Mouse (Mus musculus) embryo, embryonic 9.5 days (tissue): Measurements from ENCODE around the gene Ano6.

Experiments used
- DNase-seq: peaks from one replicate; pipeline ENCODE4 v3.0.0-alpha.2; 2017; ENCODE audit errors: extremely low spot score

The Ano6 gene

DNA sequence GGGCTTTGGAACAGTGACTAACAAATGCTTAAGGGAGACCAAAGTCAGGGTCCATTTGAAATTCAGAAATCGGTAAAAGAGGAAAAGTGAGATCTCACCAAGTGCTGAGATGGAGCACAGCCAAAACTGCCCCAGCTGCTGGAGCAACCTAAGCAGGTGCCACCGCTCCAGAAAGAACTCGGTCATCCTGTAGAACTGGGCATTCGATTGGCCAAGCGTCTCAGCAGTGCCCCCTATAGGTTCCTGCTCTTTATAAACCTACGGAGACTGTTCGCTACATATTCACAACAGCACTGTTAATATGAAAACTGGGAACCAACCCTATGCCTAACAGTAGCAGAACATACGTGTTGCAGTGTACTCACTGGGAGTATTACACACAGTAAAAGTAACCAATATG, 180.7 kb downstream of the Ano6 start:
- no peak for DNase-seq

DNA sequence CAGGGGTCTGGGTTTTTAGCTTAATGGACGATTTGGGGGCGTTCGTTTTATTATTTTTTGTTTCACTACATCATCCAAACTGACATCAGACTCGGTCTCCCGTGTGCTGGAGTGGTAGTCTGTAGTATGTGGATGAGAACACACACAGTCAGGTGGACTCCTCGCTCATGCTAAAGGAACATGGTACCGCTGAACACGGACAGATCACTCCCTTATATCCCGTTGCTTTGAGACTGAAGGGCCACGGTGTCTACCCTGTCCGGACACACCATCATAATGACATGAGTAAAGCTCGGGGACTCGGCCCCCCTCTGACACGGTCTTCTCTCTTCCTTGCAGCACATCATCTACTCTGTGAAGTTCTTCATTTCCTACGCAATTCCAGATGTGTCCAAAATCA, 181.5 kb downstream of the Ano6 start:
- DNase-seq, result no peak

DNA sequence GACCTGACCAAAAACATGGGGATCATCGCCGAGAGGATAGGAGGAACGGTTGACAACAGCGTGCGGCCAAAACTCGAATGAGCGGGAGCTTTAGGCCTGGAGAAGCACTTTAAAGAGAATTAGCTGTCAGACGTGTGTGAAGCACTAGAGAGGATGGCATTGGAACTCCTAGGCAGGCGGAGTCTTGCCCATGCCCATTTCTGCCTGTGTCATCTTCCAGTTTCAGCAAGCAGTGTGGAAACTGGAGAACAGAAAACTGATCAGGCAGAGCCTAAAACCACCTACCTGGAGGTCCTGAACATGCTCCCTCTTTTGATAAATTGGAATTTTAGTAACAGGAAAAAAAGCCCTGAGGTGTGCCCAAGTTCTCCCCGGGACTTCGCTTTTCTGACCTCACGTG, 182.0 kb downstream of the Ano6 start:
- DNase-seq, result no peak

DNA sequence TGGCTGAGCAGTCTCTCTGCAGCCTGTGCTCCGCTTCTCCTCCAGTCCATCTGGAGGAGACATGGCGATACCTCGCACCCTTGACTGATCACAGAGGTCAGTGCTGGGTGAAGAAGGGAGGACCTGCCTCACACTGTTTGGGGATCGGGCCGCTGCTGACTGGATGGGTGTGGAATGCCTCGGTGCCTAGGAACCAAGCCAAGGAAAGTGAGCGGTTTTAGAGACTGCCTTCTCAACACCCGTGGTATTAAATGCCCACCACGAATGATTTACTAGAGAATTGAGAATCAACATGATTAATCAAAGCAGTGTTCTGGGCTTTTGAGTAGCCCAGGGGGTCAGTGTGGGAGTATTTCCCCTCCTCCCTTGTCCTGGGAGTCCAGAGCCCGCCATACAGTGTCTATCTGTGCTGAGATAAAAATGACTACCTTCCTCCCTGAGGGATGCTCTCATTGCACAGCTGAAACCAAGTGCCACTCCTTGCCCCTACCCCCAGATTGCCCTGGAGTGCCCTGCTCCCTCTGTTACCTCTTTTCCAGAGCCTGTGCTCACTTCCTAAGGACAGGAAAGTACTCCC, 183.5 kb downstream of the Ano6 start:
- DNase-seq, result no peak

DNA sequence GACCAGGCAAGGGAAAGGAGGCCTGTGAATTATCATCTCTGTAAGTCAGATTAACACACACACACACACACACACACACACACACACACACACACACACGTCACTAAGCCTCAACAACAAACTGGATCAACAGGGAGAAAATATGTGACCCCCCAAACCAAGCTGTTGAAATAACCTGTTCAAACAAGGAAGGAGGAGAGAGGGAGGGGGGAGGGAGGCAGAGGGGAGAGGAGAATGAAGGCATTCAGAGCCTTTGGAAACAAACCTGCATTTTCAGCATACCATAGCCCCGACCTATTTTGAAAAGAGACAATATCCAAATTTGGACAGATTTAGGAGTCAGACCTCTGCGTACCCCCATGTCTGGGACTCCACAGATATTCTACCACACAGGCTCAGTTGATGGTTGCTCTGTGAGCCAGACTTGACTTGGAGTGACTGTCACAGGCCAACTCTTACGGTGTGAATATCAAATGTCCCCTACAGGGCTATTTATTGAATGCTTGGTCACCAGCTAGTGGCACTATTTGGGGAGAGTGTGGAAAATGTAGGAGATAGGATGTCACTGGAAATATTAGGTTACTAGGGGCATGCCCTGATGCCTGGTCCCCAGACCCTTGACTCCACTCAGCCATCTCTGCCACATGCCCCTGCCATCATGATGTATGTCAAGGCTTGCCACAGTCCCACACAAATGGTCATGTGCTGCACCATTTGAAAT, 185.7 kb downstream of the Ano6 start:
- DNase-seq, result no peak

DNA sequence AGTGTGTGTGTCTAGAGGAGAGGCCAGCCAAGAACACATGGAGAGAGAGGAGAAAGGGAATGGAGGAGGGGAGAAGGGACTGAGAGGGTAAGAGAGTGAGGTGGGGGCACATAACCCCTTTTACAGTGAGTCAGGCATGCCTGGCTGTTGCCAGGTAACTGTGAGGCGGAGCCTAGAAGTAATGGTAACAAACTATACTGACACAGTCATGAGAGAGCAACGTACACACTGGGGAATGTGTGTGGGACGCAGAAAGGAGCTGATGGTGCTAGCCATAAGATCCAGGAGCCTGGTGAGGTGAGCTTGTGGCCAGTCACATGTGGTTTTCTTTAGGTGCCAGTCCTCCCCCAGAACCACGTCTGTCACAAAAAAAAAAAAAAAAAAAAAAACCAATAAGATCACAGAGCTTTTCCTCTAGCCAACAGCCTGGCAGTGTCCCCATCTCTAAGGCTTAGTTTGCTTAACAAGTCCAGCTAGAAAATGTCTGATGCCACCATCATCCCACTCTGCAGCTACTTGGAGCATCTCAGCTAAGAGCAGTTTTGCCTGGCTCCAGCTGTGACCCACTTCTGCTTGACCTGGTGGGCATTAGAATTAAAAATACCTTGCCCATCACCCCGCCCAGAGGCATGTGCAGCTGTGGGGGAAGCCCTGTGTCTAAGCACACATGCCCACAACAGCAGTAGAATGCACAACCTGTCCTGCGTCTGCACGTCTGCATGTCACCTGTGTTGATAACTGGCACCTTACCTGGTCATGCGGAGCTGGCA, 186.7 kb downstream of the Ano6 start:
- no peak for DNase-seq

DNA sequence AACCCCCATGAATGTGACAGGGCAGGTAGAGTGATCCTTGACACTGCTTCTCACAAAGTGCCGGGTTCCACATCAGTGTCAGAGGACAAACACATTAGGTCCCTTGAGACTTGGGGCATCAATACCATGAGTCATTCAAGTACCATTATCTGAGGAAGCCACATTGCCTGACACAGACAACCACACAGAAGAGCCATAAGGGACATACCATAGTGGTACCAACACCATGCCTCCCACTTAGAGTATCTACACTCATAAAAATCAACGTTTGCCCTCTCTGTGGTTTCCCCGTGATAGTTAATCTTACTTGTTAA, 187.3 kb downstream of the Ano6 start:
- DNase-seq, result no peak

DNA sequence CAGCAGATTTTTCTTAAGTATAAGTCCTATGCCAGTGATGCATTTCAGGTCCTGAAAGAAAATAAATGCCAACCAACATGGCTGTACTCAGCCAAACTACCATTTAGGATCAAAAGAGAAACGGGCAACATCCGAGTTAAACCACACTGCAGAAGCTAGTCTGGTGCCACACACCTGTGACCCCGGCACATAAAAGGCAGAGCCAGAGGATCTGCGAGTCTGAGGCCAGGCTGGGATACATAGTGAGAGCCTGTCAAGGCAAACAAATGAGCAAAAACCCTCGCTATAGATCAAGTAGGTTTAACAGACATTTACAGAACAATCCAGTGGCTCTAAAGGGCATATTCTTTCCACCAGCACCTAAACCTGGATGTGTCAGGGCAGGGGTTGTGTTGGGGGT, 190.0 kb downstream of the Ano6 start:
- DNase-seq, result no peak

DNA sequence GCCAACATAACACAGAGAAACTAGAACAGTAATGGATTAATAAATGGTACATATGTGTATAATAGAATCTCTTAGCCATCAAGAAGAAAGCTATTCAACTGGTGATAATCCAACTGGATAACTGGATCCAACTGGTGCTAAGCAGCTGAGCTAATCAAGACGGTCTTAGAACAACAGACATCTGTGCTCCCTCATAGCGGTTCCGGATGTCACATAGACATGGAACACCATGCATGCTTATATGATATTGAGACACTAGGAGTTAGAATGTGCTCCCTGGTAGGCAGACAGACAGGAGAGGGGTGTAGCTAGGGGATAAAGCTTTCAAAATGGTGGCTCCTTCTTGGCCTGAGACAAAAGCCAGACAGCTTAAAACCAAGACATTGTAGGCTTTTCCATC, 197.3 kb downstream of the Ano6 start:
- no peak for DNase-seq

DNA sequence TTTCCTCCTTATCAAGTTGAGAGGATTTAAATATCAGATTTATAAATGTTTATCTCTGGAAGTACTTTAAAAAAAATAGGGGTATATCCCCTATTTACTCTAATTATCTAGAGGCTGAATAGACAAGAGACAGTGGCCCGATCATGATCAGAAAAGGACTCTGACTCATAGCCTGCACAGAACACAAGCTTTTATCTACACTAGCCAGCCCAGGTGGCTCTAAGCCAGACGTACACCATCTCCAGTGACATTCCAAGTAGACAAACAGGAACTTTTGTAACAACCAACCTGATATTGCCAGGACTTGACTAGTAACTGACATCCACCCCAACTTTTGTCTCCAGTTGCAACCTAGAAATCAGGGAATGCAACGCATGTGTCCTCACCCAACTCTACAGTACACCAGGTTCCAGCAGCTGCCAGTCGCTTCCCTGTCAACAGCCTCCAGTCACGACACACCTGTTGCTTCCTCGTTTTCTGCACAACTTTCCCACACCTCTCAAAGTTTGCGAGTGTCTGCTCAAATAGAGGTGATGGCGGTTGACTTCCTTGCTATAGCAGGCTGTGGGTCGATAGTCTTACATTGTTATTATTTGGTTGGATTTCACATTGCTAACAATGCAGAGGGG, 199.0 kb downstream of the Ano6 start:
- DNase-seq, result no peak

DNA sequence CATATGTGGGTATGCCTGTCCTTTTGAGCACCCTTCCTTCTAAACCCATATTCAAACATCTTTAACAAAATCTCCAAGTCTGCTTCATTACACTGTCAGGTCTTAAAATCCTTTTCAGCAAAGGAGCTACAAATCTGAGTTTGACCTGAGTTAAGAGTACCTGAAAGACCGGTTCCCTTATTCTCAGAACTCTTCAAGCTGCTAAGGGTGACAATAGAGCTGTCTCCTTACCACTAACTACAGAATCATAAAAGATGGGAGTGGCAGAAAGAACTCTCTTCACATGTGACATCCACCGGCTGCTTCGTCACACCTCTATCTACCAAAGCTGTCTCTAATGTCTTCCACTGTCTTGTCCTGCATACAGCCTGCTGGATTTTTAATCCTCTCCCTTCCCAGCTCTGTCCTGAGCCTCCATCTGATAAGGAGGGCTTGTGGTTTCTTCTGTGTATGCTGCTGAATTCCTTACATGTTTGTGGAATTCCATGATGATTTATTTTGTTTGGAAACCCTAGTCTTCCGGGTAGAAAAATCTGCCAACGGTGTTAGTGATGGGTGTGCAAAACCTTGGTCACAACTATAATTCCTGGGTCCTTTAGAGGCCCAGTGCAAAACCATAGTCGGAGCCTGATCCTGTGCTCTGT, 212.4 kb downstream of the Ano6 start:
- no peak for DNase-seq

DNA sequence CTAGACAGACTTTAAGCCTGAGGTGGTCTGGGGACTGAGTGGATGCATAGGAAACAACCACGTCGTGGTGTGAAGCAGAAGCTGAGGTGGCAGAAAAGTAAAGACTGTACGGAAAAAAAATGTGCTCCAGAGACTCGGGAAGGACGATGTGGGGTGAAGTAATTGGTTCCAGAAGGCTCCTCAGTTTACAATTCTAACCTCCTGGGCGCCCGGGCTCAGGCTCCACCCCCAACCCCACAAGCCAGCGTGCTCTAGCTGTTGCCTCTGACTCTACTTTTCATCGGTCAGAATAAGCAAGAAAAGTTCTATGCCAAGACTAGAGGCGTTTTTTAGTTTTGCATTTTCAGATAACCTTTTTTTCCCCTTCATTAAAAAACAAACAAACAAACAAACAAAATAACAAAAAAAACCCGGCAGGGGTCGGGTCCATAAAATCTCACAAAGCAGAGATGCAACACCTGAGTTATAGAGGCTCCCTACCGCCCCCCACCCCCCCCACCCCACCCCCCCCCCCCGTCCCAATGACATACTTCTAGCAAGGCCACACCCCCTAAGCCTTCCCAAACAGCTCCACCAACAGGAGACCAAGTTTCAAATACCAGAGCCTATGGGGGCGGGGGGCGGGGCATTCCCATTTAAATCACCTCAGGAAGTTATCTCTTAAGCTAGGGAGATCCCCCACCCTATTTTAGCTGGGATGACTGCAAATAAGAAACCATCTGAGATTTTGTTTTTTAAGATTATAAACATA, 221.2 kb downstream of the Ano6 start:
- no peak for DNase-seq

DNA sequence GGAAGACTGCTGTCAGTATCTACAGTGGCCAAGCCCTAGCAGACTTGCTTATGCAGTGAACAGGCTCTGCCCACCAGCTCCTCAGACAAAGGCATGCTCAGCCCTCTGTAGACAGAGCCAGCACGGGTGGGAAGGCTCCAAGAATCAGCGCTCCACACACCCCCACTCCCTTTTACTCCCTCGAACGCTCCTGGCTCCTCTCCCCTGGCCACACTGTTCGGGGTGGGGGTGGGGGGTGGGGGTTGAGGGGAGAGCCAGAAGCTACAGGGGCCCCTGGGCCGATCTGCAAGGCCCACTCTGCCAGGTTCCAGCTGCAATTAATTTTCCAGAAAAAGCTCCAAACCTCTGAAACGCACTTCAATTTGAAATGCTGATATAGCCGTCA, 221.7 kb downstream of the Ano6 start:
- DNase-seq, result peak; percentile 6

DNA sequence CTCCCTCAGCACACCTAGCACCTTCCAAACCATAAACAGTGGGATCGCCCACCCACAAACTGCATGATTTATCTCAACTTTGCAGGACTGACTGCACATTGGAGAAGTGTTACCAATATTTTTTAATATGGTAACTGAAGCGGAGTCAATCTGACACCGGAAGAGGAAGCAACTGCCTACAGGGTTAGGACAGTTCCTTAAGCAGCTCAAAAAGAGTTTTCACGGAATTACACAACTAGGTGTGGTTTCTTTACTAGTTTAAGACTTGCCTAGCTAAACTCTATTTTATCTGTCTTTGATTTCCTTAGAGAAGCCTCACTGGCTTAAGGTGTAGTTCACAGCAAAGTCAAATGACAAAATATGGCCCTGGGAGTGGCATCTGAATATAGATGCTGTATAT, 223.9 kb downstream of the Ano6 start:
- DNase-seq, result no peak

DNA sequence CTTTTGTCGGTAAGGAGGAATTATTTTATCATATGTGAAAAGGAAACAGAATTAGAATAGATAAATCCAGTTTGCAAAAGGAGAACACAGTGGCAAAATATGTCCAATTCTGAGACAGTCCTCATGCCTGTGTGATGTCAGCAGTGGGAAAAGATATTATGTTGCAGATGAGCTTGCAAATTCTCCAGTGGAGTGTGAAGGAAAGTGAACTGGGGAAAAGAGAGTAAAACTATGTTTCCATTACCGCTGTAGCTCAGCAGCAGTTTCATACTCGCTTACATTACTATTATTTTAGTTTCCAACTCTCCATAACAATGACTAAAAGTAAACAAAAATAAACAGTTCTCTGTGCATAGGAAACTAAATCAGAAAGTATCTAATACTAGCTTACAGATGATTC, 229.8 kb downstream of the Ano6 start:
- DNase-seq, result no peak

DNA sequence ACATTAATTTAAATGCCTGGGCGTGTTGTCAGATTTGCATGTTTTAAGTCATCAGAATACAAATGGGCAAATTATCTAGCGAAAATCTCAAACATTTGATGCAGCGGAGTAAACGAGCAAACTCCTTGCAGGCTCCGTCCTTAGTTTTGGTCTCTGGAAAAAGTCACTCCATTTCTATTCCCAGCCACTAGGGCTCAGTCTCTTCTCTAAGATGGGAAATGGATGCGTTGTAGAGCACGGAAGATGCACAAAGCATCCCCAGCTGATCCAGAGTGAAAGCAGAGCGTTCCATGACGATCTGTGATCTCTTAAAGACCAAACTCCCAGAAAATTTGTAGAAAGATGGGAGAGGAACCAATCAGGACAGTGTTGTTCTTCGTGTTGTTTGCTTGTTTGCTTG, 230.9 kb downstream of the Ano6 start:
- DNase-seq, result no peak
